Mouse (Mus musculus): ENCODE measurements at regions not wholly inside any gene's neighbourhood (a gene's known extent, or its start where the extent isn't known, plus 50 kb on each side); places are given as distances from the start of the nearest gene placed in this dataset.

- no peak for DNase-seq
Observed at GRCm38 (mm10) chr5:118815783-118816182, 255.3 kb downstream of the Med13l start.

GRCm38 (mm10) chr5:118818294-118818693, 257.8 kb downstream of the Med13l start:
- DNase-seq, result no peak

GRCm38 (mm10) chr5:118824791-118825190, 264.3 kb downstream of the Med13l start:
- no peak for DNase-seq

- DNase-seq, result no peak
Observed at GRCm38 (mm10) chr5:118829031-118829698, 268.7 kb downstream of the Med13l start.

- no peak for DNase-seq
Observed at GRCm38 (mm10) chr5:118832701-118833100, 272.2 kb downstream of the Med13l start.

GRCm38 (mm10) chr5:118834129-118834528, 273.6 kb downstream of the Med13l start:
- no peak for DNase-seq

- DNase-seq, result no peak
Observed at GRCm38 (mm10) chr5:118837001-118837400, 276.5 kb downstream of the Med13l start.

- DNase-seq, result no peak
Observed at GRCm38 (mm10) chr5:118838421-118838820, 277.9 kb downstream of the Med13l start.

- no peak for DNase-seq
Observed at GRCm38 (mm10) chr5:118839916-118840315, 279.4 kb downstream of the Med13l start.

- no peak for DNase-seq
Observed at GRCm38 (mm10) chr5:118841210-118842016, 280.9 kb downstream of the Med13l start.

GRCm38 (mm10) chr5:118842017-118842396, 281.5 kb downstream of the Med13l start:
- no peak for DNase-seq

GRCm38 (mm10) chr5:118857001-118857400, 296.5 kb downstream of the Med13l start:
- no peak for DNase-seq

- DNase-seq, result no peak
Observed at GRCm38 (mm10) chr5:118861143-118861847, 300.8 kb downstream of the Med13l start.

GRCm38 (mm10) chr5:118867511-118867910, 307.0 kb downstream of the Med13l start:
- DNase-seq, result no peak

GRCm38 (mm10) chr5:118869330-118869729, 308.9 kb downstream of the Med13l start:
- no peak for DNase-seq

GRCm38 (mm10) chr5:118873871-118874270, 313.4 kb downstream of the Med13l start:
- DNase-seq, result no peak

GRCm38 (mm10) chr5:118875096-118875637, 314.7 kb downstream of the Med13l start:
- no peak for DNase-seq

- no peak for DNase-seq
Observed at GRCm38 (mm10) chr5:118876586-118877312, 316.3 kb downstream of the Med13l start.

GRCm38 (mm10) chr5:118877313-118877669, 316.8 kb downstream of the Med13l start:
- peak; percentile 11 for DNase-seq

GRCm38 (mm10) chr5:118877831-118878230, 317.4 kb downstream of the Med13l start:
- DNase-seq, result no peak

- no peak for DNase-seq
Observed at GRCm38 (mm10) chr5:118878722-118879121, 318.2 kb downstream of the Med13l start.

- DNase-seq, result peak; percentile 74
Observed at GRCm38 (mm10) chr5:118879808-118880478, 319.5 kb downstream of the Med13l start.
